Mouse (Mus musculus) hindbrain, embryonic 13.5 days (tissue): ENCODE results near the gene Bend5. TPM values are rescaled to one million over a fixed set of nuclear protein-coding genes. Genes with fewer than 3 reads are reported as not detected.

Source experiments
- ATAC-seq: fragments of 200-750 bp; cut with Nextera tagmentation; 2 replicates; pipeline ENCODE4 v1.8.0; 2017; ENCODE audit warnings: moderate TSS enrichment; ENCODE audit not compliant: low FRiP score
- H3K27ac ChIP-seq: fragments of 300-500 bp; sonication (generic); 2 replicates; pipeline ENCODE4 v1.5.1; 2015; ENCODE audit warnings: inconsistent platforms, mild to moderate bottlenecking, moderate library complexity
- H3K27me3 ChIP-seq: fragments of 300-500 bp; sonication (generic); 2 replicates; pipeline ENCODE4 v1.6.1; 2015; ENCODE audit warnings: mild to moderate bottlenecking, inconsistent platforms
- H3K36me3 ChIP-seq: fragments of 300-500 bp; sonication (generic); 2 replicates; pipeline ENCODE4 v1.6.1; 2015; ENCODE audit warnings: mild to moderate bottlenecking, inconsistent platforms
- H3K4me1 ChIP-seq: fragments of 300-500 bp; sonication (generic); replicated peaks from 2 replicates; pipeline ENCODE4 v1.6.1; 2015; ENCODE audit warnings: inconsistent platforms
- H3K4me2 ChIP-seq: fragments of 300-500 bp; sonication (generic); 2 replicates; pipeline ENCODE4 v1.6.1; 2015; ENCODE audit warnings: inconsistent platforms, mild to moderate bottlenecking, moderate library complexity
- H3K4me3 ChIP-seq: fragments of 300-500 bp; sonication (generic); 2 replicates; pipeline ENCODE4 v1.5.1; 2015; ENCODE audit warnings: mild to moderate bottlenecking, inconsistent platforms
- H3K9ac ChIP-seq: fragments of 300-500 bp; sonication (generic); 2 replicates; pipeline ENCODE4 v1.6.1; 2015; ENCODE audit warnings: mild to moderate bottlenecking, inconsistent platforms
- H3K9me3 ChIP-seq: fragments of 300-500 bp; sonication (generic); 2 replicates; pipeline ENCODE4 v1.6.1; 2016; ENCODE audit warnings: inconsistent platforms
- WGBS: fragments of 180-500 bp; shearing (Covaris S2); methylation state at CpG from one replicate; pipeline ENCODE4 v1.1.7; 2015; 5-methylcytosine and 5-hydroxymethylcytosine counted together
- polyA plus RNA-seq: library from polyadenylated mRNA; unstranded; fragments of >200 nt; fragmentation: Nextera tagmentation; extraction: Ambion mirVana; gene quantifications from 2 replicates; pipeline ENCODE4 v1.2.1, GENCODE M21; 2015

The Bend5 gene
- polyA plus RNA-seq, 1 experiment from 2014 or later: 74.9 TPM

DNA sequence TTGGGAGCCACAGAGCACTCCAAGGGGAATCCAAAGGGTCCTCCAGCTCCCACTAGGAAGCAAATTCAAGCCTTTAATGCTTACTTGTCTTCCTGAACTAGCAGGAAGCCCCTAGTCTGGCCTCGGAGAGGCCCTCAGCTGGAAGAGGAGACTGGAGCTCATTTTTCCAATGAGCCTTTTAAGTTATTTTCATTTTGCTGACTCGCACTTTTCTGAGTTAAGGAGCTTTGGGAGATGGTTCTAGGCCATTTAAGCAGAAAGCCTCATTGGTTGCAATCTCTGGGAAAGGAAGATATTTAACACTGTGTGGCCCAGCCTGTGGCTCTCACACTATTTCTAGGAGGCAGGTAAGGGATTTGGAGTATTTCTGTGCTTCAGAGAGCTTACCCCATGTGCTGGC is 55.0 kb downstream of the Bend5 start:
- 73% methylated on average over 2 of the region's 2 CpGs for WGBS
- ATAC-seq: no peak
- no peak overlapping the region for H3K9ac ChIP-seq

DNA sequence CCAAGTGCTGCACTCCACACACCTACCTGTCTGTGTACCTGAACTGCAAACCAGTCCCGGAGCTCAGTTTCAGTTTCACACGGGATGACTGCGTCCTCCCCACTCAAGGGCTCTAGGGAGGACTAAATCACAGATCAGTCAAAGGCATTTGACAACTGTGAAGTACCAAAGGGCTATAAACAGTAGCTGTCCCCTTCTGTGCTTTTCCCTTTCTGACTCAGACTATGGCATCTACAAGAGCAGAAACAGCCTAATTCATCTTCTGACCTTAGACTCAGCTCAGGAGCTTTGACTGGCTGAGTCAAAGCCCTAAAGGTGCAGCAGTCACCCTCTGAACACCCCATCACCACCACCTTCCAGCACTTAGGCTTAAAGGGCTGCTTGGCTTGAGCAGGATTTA is 56.9 kb downstream of the Bend5 start:
- Histone ChIP-seq H3K27ac (peak overlapping the region; percentile 10; the same call in 1 of the 2 replicates), H3K9me3 (no peaks in the 10 kb centered on the region), H3K27me3 (peaks cover 5% of the 10 kb centered on the region; the same call in 1 of the 2 replicates), H3K9ac (no peak overlapping the region), H3K36me3 (no peaks in the 10 kb centered on the region), H3K4me1 (peaks cover 45% of the 10 kb centered on the region), H3K4me2 (no peak overlapping the region), H3K4me3 (no peak overlapping the region)
- 81% methylated on average over 3 of the region's 3 CpGs for WGBS
- no peak for ATAC-seq

More for the DNA sequence above, 55.0 kb downstream of the Bend5 start:
- H3K4me3 ChIP-seq: no peak overlapping the region
- H3K27me3 ChIP-seq: peaks cover 5% of the 10 kb centered on the region; the same call in 1 of the 2 replicates
- no peaks in the 10 kb centered on the region for H3K36me3 ChIP-seq
- H3K9me3 ChIP-seq: no peaks in the 10 kb centered on the region
- peaks cover 29% of the 10 kb centered on the region for H3K4me1 ChIP-seq
- H3K4me2 ChIP-seq: no peak overlapping the region
- H3K27ac ChIP-seq: no peak overlapping the region

DNA sequence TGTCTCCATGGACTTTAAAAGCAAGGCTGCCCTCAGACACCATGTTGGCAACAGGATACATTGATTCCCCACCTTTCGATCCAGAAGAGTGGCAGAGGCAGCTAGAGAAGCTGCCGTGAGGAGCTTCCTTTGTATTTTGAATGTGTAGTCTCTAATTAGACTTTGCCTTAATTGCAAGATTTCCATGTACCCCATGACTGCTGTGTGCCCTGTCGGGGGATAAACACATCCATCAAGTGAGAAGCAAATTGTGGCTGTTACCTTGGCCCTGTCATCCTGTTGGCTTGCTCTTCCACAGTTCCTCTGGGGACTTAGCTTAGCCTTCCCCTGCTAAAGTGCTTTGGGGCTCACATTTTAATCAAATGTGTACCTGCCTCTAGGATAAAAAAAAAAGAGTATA is 57.7 kb downstream of the Bend5 start:
- Histone ChIP-seq H3K27me3 (peaks cover 5% of the 10 kb centered on the region; the same call in 1 of the 2 replicates), H3K4me2 (no peak overlapping the region), H3K36me3 (no peaks in the 10 kb centered on the region), H3K9ac (no peak overlapping the region), H3K9me3 (no peaks in the 10 kb centered on the region), H3K4me3 (no peak overlapping the region), H3K4me1 (peaks cover 45% of the 10 kb centered on the region), H3K27ac (no peak overlapping the region)
- ATAC-seq: no peak
- WGBS: 53% methylated on average over 3 of the region's 3 CpGs

DNA sequence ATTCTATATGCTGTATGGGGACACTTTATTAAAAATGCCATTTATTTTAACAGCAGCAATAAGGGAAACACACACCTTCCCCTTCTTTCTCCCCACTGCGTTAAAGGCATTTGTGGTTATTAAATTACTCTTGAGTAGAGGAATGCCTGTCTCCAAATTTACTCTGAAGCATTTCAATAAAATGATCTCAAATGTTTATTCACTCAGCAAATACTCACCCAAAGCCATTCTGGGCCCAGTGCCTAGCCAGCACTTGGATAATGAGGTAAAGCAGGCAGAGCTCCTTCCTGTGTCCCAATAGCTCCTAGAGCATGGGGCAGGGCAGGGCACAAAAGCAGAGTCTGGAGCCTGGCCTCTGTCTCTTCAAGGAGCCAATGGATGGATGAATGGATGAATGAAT is 58.2 kb downstream of the Bend5 start:
- Histone ChIP-seq H3K9ac (no peak overlapping the region), H3K4me2 (no peak overlapping the region), H3K4me3 (no peak overlapping the region), H3K27ac (0 out of 2 replicates have a peak overlapping the region, but pooled peaks have one; percentile 53), H3K36me3 (no peaks in the 10 kb centered on the region), H3K4me1 (peaks cover 45% of the 10 kb centered on the region), H3K9me3 (no peaks in the 10 kb centered on the region), H3K27me3 (peaks cover 5% of the 10 kb centered on the region; the same call in 1 of the 2 replicates)
- 73% methylated on average over 1 of the region's 1 CpGs for WGBS
- no peak for ATAC-seq

DNA sequence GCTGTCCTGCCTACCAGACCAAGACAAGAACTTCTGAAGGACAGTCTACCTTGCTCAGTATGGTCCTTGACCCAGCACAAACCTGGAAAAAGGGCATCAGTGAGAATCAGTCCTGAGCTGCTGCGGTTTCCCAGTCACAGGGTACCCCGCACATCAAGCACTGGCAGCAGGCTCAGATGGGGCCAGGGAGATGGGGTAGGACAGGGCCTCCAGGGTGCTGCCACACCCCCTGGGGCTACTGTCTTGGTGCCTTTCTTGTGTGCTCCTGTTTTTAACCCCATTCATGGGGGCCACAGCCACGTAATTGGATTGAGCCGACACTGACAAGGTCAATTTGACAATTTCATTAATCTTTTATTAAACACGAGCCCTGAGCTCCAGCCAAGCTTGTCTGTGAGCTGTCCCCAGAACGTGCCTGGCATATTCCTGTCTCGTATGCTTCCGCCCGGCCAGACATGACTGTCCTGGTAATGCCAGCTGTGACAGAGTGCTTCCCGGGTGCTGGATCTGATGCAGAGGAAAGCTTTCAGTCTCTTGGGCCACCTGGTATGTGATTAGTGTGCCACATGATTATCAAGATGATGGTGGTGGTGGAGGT is 60.7 kb downstream of the Bend5 start:
- peaks cover 51% of the 10 kb centered on the region for H3K4me1 ChIP-seq
- H3K9me3 ChIP-seq: no peaks in the 10 kb centered on the region
- H3K27me3 ChIP-seq: peaks cover 5% of the 10 kb centered on the region; the same call in 1 of the 2 replicates
- H3K9ac ChIP-seq: no peak overlapping the region
- H3K27ac ChIP-seq: peak overlapping the region; percentile 31; the same call in 1 of the 2 replicates
- H3K36me3 ChIP-seq: no peaks in the 10 kb centered on the region
- ATAC-seq: peak; percentile 76
- H3K4me2 ChIP-seq: no peak overlapping the region
- WGBS: 26% methylated on average over 10 of the region's 10 CpGs
- H3K4me3 ChIP-seq: no peak overlapping the region

DNA sequence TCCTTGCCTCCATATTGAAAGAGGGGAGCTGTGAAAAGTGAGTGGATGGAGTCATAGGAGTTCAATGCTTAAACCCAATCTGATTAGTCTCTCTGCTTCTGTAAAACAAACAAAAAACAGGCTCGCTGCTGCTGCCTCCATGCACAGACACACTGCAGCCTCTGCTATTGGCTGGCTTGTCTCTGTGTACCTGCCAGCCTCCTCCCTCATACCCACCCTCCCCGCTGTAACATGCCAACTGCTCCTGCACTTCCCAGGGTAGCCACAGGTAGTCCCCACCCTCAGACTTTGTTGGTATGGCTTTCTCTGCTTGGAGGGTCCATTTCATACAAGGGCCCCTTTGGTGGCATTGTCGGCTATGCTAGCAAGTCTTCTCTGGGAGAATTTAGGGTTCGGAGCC is 62.7 kb downstream of the Bend5 start:
- H3K27ac ChIP-seq: no peak overlapping the region
- ATAC-seq: no peak
- peaks cover 41% of the 10 kb centered on the region for H3K4me1 ChIP-seq
- no peak overlapping the region for H3K4me3 ChIP-seq
- WGBS: 42% methylated on average over 4 of the region's 4 CpGs
- H3K4me2 ChIP-seq: no peak overlapping the region
- no peaks in the 10 kb centered on the region for H3K36me3 ChIP-seq
- H3K9ac ChIP-seq: no peak overlapping the region
- H3K27me3 ChIP-seq: peaks cover 5% of the 10 kb centered on the region; the same call in 1 of the 2 replicates
- H3K9me3 ChIP-seq: no peaks in the 10 kb centered on the region

DNA sequence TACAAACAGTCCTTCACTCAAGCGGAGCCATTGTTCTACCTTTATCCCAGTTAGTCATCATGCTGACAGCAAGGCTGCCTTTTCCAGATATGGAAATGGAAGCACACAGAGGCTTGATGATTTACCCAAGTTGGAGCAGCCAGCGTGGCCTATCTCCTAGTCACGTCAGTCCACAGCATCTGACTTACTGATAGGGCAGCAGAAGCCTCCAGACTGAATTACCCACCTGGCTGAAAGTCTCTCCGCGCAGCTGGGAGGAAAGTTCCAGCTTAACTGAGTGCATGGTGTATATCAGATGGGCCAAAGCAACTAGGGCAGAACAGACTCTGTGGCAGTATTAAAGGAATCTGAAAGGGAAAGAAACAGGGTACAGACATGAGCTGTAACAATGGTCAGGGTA is 68.7 kb downstream of the Bend5 start:
- peaks cover 5% of the 10 kb centered on the region for H3K4me1 ChIP-seq
- no peaks in the 10 kb centered on the region for H3K36me3 ChIP-seq
- 91% methylated on average over 5 of the region's 5 CpGs for WGBS
- H3K9ac ChIP-seq: no peak overlapping the region
- H3K27ac ChIP-seq: no peak overlapping the region
- H3K9me3 ChIP-seq: no peaks in the 10 kb centered on the region
- H3K4me2 ChIP-seq: no peak overlapping the region
- H3K27me3 ChIP-seq: no peaks in the 10 kb centered on the region
- ATAC-seq: no peak
- no peak overlapping the region for H3K4me3 ChIP-seq

DNA sequence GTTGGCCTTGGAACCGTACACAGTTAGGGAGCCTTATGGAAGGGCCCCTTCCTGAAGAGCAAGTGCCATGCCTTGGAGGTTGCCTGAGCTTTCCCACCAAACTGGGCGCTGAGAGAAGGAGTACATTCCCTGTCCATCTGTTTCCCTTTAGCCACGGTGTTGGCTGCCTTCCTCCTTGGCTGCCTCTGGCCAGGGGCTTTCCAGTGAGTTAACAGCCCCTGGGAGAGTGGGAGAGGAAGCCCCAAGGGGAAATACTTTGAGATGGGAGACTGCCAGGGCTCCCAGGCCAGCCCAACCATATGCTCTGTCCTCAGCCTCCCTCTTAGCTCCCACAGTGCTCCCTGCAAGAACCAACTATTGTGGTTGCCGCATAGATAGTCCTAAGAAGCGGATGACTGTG is 70.4 kb downstream of the Bend5 start:
- ATAC-seq: no peak
- no peak overlapping the region for H3K27ac ChIP-seq
- H3K27me3 ChIP-seq: no peaks in the 10 kb centered on the region

DNA sequence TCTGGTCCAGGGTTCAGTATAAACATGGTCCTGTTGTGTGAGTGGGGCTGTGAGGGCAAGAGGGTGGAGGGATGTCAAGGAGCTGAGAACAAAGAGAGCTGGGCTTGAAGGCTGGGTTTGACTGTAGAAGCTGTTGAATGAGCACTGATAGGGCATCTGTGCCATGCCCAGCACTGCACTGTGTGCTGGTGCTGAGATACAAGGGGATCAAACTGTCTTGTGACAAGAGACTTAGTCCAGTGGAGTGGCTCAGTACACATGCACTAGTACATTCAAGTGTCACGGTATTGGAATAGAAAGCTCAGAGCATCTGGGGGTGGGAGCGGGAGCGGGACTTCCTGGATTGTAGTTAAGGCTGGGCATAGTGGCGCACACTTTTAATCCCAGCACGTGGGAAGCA is 71.4 kb downstream of the Bend5 start:
- WGBS: 76% methylated on average over 5 of the region's 5 CpGs
- Histone ChIP-seq H3K9ac (no peak overlapping the region), H3K4me1 (peaks cover 2% of the 10 kb centered on the region), H3K9me3 (no peaks in the 10 kb centered on the region), H3K27me3 (no peaks in the 10 kb centered on the region), H3K4me2 (no peak overlapping the region), H3K4me3 (no peak overlapping the region), H3K36me3 (no peaks in the 10 kb centered on the region), H3K27ac (no peak overlapping the region)
- ATAC-seq: peak; percentile 31; the same call in 1 of the 2 replicates

More for the DNA sequence above, 70.4 kb downstream of the Bend5 start:
- peaks cover 2% of the 10 kb centered on the region for H3K4me1 ChIP-seq
- no peaks in the 10 kb centered on the region for H3K9me3 ChIP-seq
- H3K4me2 ChIP-seq: no peak overlapping the region
- H3K4me3 ChIP-seq: no peak overlapping the region
- WGBS: 77% methylated on average over 5 of the region's 5 CpGs
- no peak overlapping the region for H3K9ac ChIP-seq
- H3K36me3 ChIP-seq: no peaks in the 10 kb centered on the region

DNA sequence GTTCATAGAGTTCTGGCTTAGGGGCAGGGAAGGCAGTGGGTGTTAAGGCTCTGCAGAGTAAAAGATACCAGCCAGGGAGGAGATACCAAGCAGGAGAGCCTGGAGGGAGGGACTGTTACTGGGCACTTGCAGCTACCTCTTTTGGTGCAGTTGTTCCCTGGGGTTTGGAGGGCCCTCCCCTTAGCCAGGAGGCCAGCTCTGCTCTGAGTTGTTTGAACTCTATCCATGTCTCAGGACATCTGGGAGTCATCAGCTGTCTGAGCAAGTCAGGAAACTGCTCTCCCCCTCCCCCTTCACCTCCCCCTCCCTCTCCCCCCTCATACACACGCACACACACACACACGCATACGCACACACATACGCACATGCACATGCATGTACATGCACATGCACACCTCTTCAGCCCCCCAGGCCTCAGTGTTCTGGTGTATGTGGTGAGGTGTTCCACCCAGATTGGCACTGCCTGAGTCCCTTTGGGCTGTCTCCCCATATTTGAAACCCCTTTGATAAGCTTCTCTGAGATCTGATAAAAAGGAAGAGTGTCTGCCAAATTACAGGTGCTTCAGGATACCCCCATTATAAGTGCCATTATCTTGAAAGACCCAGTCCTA is 72.5 kb downstream of the Bend5 start:
- Histone ChIP-seq H3K27me3 (no peaks in the 10 kb centered on the region), H3K27ac (no peak overlapping the region), H3K9ac (no peak overlapping the region), H3K4me2 (no peak overlapping the region), H3K9me3 (no peaks in the 10 kb centered on the region), H3K4me1 (peaks cover 2% of the 10 kb centered on the region), H3K36me3 (no peaks in the 10 kb centered on the region), H3K4me3 (no peak overlapping the region)
- WGBS: 90% methylated on average over 4 of the region's 4 CpGs
- ATAC-seq: no peak

DNA sequence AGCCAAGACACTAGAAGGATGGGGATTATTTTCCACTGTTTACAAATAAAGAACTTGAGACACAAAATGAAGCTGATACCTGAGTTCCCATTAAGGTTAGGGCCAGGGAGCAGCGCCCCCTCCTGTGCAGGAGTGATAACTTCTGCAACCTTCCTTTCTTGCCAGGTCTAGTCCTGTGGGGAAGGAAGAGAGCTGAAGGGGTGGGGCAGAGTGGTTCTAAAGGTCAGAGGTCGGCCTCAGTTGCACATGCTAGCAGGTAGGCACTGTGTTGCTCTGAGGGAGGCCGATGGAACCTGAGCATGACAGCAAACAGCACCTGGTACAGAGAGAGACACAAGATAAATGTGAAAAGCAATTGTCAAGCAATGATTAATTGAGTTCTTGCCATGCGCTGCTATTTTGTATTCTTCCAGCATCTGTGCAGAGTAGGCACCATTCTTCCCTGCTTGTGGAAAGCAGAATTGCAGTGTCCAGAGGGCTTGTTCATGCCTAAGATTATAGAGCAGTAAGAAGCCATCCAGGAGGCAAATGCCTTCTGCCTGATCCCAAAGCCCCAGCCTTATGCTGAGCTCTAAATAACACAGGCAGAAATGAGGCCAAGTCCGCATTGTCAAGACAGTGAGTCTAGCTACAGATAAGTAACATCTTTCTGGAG is 79.1 kb downstream of the Bend5 start:
- H3K4me2 ChIP-seq: no peak overlapping the region
- peaks cover 12% of the 10 kb centered on the region for H3K4me1 ChIP-seq
- H3K27ac ChIP-seq: peak overlapping the region; percentile 53
- no peaks in the 10 kb centered on the region for H3K9me3 ChIP-seq
- WGBS: 56% methylated on average over 5 of the region's 5 CpGs
- H3K9ac ChIP-seq: no peak overlapping the region
- H3K4me3 ChIP-seq: no peak overlapping the region
- 0 out of 2 replicates have a peak, but pooled peaks cover 3% of the 10 kb centered on the region for H3K27me3 ChIP-seq
- peak; percentile 67 for ATAC-seq
- no peaks in the 10 kb centered on the region for H3K36me3 ChIP-seq

DNA sequence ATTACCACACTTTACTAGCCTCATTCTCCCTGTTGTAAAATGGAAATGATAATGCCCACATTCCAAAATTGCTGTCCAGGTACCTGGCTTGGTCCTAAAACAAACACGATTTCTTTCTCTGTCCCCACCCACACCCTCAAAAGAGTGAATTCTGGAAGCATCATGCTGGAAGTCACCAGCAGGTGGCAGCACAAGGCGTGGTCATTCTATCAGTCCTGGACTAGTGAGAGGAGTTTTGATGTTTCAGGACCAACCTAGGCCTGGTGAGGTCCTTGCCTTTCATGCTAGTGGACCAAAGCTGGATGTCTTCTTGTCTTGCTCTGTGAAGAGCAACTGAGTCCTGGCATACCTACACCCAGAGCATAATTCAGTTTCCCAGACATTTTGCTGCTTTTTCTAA is 81.1 kb downstream of the Bend5 start:
- peaks cover 12% of the 10 kb centered on the region for H3K4me1 ChIP-seq
- H3K9me3 ChIP-seq: no peaks in the 10 kb centered on the region
- no peak overlapping the region for H3K9ac ChIP-seq
- no peak overlapping the region for H3K27ac ChIP-seq
- H3K36me3 ChIP-seq: no peaks in the 10 kb centered on the region
- WGBS: 22% methylated on average over 2 of the region's 2 CpGs
- H3K4me2 ChIP-seq: no peak overlapping the region
- H3K4me3 ChIP-seq: no peak overlapping the region
- H3K27me3 ChIP-seq: 0 out of 2 replicates have a peak, but pooled peaks cover 3% of the 10 kb centered on the region
- peak; percentile 22; the same call in 1 of the 2 replicates for ATAC-seq
